Mouse (Mus musculus): ENCODE measurements around the gene Plcb1. TPM values are rescaled to one million over a fixed set of nuclear protein-coding genes. Genes with fewer than 3 reads are reported as not detected.

The Plcb1 gene
- total RNA-seq, 1 experiment = 0.89 TPM

DNA sequence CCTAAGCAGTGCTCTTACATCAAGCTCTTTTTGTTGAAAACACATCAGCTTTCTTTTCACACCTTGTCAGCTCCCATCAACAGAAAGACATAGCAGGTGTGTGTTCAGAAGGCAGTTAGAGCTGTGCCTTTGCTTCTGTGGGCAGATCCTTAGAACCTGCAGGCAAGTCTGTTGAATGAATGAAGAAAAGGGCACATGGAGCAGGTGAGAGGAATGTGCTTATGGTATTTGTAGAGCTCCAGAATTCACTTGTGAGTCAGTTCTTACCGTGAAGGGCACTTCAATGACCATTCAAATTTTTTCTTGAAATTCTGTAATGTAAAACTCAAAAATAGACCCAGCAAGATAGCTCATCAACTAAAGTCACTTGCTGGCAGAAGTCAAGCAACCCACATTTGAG is 423.0 kb downstream of the Plcb1 start:
- Histone ChIP-seq H3K4me3 (ENCODE audit: insufficient read depth in 1 of 2, low read depth in 1 of 2, low read length in 2 of 2, poor library complexity in 1 of 2, severe bottlenecking in 1 of 2) (no peak overlapping the region), H3K36me3 (ENCODE audit: control insufficient read depth, insufficient read depth, low read length, poor library complexity, severe bottlenecking) (no peaks in the 10 kb centered on the region), H3K9ac (ENCODE audit: insufficient read depth, low read depth, low read length, poor library complexity, severe bottlenecking) (no peak overlapping the region), H3K4me1 (ENCODE audit: control insufficient read depth in 2 of 2, insufficient read depth in 2 of 2, low read length in 2 of 2, poor library complexity in 1 of 2) (no peaks in the 10 kb centered on the region), H3K27ac (ENCODE audit: insufficient read depth, low read depth, low read length, poor library complexity, severe bottlenecking) (no peak overlapping the region), H3K9me3 (ENCODE audit: control insufficient read depth, insufficient read depth, low read depth, low read length) (no peaks in the 10 kb centered on the region)
- TF ChIP-seq HCFC1 (IDR thresholded peaks at IDR 0.05; ENCODE audit: borderline replicate concordance, insufficient read depth, low read length) (no peak), ZC3H11A (IDR thresholded peaks at IDR 0.05; ENCODE audit: borderline replicate concordance, low read depth, low read length) (no peak), ZNF384 (IDR thresholded peaks at IDR 0.05; ENCODE audit: low read depth, low read length) (no peak), CHD2 (IDR thresholded peaks at IDR 0.05; ENCODE audit: low read depth, low read length) (no peak), MAFK (IDR thresholded peaks at IDR 0.05; ENCODE audit: insufficient read depth, low read depth, low read length) (no peak)
- in situ Hi-C loops (cut with MboI; ENCODE audit: low sequenced_read_pairs in 2 of 2, unreplicated experiment in 2 of 2) = no loop called here
- DNase-seq (ENCODE audit: low read depth, low spot score) = no peak

DNA sequence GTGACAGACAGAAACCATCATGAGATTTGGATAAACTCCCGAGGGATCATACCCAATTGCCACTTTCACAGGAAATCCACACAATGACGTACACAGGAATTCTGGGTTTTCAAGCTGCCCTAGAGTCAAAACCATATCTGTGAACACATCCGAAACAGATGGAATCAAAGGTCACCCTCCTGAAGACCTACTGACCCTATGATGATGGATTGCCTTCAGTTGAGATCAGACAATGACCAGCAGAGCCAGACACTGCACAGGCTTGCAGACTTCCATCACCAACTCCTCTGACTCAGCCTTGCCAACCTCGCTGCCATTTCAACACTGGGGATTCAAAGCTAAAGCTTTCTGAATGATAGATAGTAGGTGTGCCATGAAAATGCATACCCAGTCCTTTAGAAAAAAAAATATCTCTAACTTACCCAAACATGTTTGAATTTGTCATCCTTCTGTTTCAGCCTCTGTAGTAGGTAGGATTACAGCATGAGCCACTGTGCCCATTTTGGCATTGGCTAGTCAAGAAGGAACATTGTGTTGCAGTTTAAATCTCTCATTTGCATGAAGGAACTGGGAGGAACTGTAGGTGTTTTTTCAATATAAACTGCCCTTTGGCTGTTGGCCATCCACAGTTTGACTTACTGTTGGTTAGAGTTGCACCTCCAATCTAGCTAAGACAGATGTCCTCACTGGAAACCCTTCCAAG is 429.0 kb downstream of the Plcb1 start:
- in situ Hi-C loops (cut with MboI; ENCODE audit: low sequenced_read_pairs in 2 of 2, unreplicated experiment in 2 of 2) = no loop called here
- no peak overlapping the region for H3K9ac ChIP-seq (ENCODE audit: insufficient read depth, low read depth, low read length, poor library complexity, severe bottlenecking)

DNA sequence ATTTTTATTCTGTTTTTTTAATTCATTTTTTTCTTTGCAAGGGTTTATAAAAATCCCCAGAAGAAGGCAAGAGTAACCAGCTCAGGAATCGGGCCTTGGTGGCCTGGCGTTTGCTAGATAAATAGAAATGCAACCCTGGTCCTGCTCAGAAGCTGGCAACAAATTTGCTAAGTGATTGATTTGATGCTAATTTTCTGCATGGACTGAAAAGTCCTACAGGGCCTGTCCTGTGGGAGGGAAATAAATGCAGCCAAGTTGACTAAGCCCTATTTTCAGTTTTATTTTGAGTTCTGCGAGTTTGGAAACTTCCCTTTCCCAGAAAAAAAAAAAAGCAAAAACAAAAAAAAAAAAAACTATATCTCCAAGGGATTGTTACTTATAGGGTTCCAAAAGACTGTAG is 433.5 kb downstream of the Plcb1 start:
- no peak overlapping the region for H3K27ac ChIP-seq (ENCODE audit: insufficient read depth, low read depth, low read length, poor library complexity, severe bottlenecking)
- H3K36me3 ChIP-seq (ENCODE audit: control insufficient read depth, insufficient read depth, low read length, poor library complexity, severe bottlenecking) = no peaks in the 10 kb centered on the region
- in situ Hi-C loops (cut with MboI; ENCODE audit: low sequenced_read_pairs in 2 of 2, unreplicated experiment in 2 of 2) = no loop called here
- H3K4me3 ChIP-seq (ENCODE audit: insufficient read depth in 1 of 2, low read depth in 1 of 2, low read length in 2 of 2, poor library complexity in 1 of 2, severe bottlenecking in 1 of 2) = no peak overlapping the region
- no peaks in the 10 kb centered on the region for H3K4me1 ChIP-seq (ENCODE audit: control insufficient read depth in 2 of 2, insufficient read depth in 2 of 2, low read length in 2 of 2, poor library complexity in 1 of 2)
- TF ChIP-seq ZC3H11A (IDR thresholded peaks at IDR 0.05; ENCODE audit: borderline replicate concordance, low read depth, low read length) (no peak), CHD2 (IDR thresholded peaks at IDR 0.05; ENCODE audit: low read depth, low read length) (no peak), MAFK (IDR thresholded peaks at IDR 0.05; ENCODE audit: insufficient read depth, low read depth, low read length) (no peak), HCFC1 (IDR thresholded peaks at IDR 0.05; ENCODE audit: borderline replicate concordance, insufficient read depth, low read length) (no peak), ZNF384 (IDR thresholded peaks at IDR 0.05; ENCODE audit: low read depth, low read length) (no peak)
- no peak overlapping the region for H3K9ac ChIP-seq (ENCODE audit: insufficient read depth, low read depth, low read length, poor library complexity, severe bottlenecking)
- no peaks in the 10 kb centered on the region for H3K9me3 ChIP-seq (ENCODE audit: control insufficient read depth, insufficient read depth, low read depth, low read length)
- no peak for DNase-seq (ENCODE audit: low read depth, low spot score)

More for the DNA sequence above, 429.0 kb downstream of the Plcb1 start:
- Histone ChIP-seq H3K36me3 (ENCODE audit: control insufficient read depth, insufficient read depth, low read length, poor library complexity, severe bottlenecking) (no peaks in the 10 kb centered on the region), H3K4me1 (ENCODE audit: control insufficient read depth in 2 of 2, insufficient read depth in 2 of 2, low read length in 2 of 2, poor library complexity in 1 of 2) (no peaks in the 10 kb centered on the region), H3K27ac (ENCODE audit: insufficient read depth, low read depth, low read length, poor library complexity, severe bottlenecking) (no peak overlapping the region), H3K4me3 (ENCODE audit: insufficient read depth in 1 of 2, low read depth in 1 of 2, low read length in 2 of 2, poor library complexity in 1 of 2, severe bottlenecking in 1 of 2) (no peak overlapping the region), H3K9me3 (ENCODE audit: control insufficient read depth, insufficient read depth, low read depth, low read length) (no peaks in the 10 kb centered on the region)
- no peak for TF ChIP-seq MAFK (IDR thresholded peaks at IDR 0.05; ENCODE audit: insufficient read depth, low read depth, low read length)
- TF ChIP-seq CHD2 (IDR thresholded peaks at IDR 0.05; ENCODE audit: low read depth, low read length) = no peak
- TF ChIP-seq ZC3H11A (IDR thresholded peaks at IDR 0.05; ENCODE audit: borderline replicate concordance, low read depth, low read length) = no peak
- TF ChIP-seq HCFC1 (IDR thresholded peaks at IDR 0.05; ENCODE audit: borderline replicate concordance, insufficient read depth, low read length) = no peak
- no peak for DNase-seq (ENCODE audit: low read depth, low spot score)

DNA sequence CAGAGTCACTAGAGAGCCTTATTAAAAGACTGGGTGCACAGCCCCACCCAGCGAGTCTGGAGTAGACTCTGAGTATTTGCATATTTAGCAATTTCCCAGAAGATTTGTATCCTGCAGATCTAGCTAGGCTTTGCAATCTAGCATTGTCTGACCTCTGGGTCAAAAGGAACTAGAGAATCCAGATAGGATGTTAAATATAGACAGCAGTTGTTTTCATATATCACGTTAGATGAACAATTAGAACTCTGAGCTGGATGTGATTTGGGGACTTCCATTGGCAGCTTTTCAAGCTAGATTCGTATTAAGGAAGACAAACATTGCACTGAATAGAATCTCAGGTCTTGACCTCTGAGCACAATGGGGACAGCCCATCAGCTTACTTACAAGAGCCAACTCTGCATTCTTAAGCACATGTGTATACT is 439.7 kb downstream of the Plcb1 start:
- Histone ChIP-seq H3K4me1 (ENCODE audit: control insufficient read depth in 2 of 2, insufficient read depth in 2 of 2, low read length in 2 of 2, poor library complexity in 1 of 2) (no peaks in the 10 kb centered on the region), H3K27ac (ENCODE audit: insufficient read depth, low read depth, low read length, poor library complexity, severe bottlenecking) (no peak overlapping the region), H3K4me3 (ENCODE audit: insufficient read depth in 1 of 2, low read depth in 1 of 2, low read length in 2 of 2, poor library complexity in 1 of 2, severe bottlenecking in 1 of 2) (no peak overlapping the region), H3K9ac (ENCODE audit: insufficient read depth, low read depth, low read length, poor library complexity, severe bottlenecking) (no peak overlapping the region), H3K36me3 (ENCODE audit: control insufficient read depth, insufficient read depth, low read length, poor library complexity, severe bottlenecking) (no peaks in the 10 kb centered on the region), H3K9me3 (ENCODE audit: control insufficient read depth, insufficient read depth, low read depth, low read length) (no peaks in the 10 kb centered on the region)
- TF ChIP-seq ZC3H11A (IDR thresholded peaks at IDR 0.05; ENCODE audit: borderline replicate concordance, low read depth, low read length) = no peak
- no peak for TF ChIP-seq ZNF384 (IDR thresholded peaks at IDR 0.05; ENCODE audit: low read depth, low read length)
- TF ChIP-seq CHD2 (IDR thresholded peaks at IDR 0.05; ENCODE audit: low read depth, low read length) = no peak
- in situ Hi-C loops (cut with MboI; ENCODE audit: low sequenced_read_pairs in 2 of 2, unreplicated experiment in 2 of 2) = no loop called here
- no peak for DNase-seq (ENCODE audit: low read depth, low spot score)

DNA sequence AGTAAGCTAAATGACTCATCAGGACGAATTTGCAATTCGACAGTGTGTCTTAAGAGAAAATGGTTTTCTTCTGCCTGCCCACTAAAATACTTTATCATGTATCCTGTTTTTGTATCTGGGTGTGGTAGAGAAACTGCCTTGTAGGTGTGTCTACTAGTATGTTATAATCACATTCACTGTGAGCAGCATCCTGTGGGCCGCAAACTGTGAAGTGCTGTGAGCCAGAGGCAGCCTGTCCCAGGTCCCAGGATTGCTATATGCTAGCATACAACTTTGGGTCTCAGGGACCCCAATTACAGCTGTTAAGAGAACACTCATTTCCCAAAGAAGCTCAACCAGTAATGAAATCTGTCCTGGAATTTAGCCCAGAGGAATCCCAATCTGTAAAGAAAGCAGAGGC is 444.4 kb downstream of the Plcb1 start:
- H3K36me3 ChIP-seq (ENCODE audit: control insufficient read depth, insufficient read depth, low read length, poor library complexity, severe bottlenecking) = no peaks in the 10 kb centered on the region
- no peak overlapping the region for H3K27ac ChIP-seq (ENCODE audit: insufficient read depth, low read depth, low read length, poor library complexity, severe bottlenecking)
- no peak overlapping the region for H3K4me3 ChIP-seq (ENCODE audit: insufficient read depth in 1 of 2, low read depth in 1 of 2, low read length in 2 of 2, poor library complexity in 1 of 2, severe bottlenecking in 1 of 2)
- DNase-seq (ENCODE audit: low read depth, low spot score) = no peak
- no peaks in the 10 kb centered on the region for H3K4me1 ChIP-seq (ENCODE audit: control insufficient read depth in 2 of 2, insufficient read depth in 2 of 2, low read length in 2 of 2, poor library complexity in 1 of 2)
- no peaks in the 10 kb centered on the region for H3K9me3 ChIP-seq (ENCODE audit: control insufficient read depth, insufficient read depth, low read depth, low read length)
- no peak for TF ChIP-seq MAFK (IDR thresholded peaks at IDR 0.05; ENCODE audit: insufficient read depth, low read depth, low read length)
- no peak for TF ChIP-seq CHD2 (IDR thresholded peaks at IDR 0.05; ENCODE audit: low read depth, low read length)
- TF ChIP-seq ZC3H11A (IDR thresholded peaks at IDR 0.05; ENCODE audit: borderline replicate concordance, low read depth, low read length) = no peak
- no peak for TF ChIP-seq HCFC1 (IDR thresholded peaks at IDR 0.05; ENCODE audit: borderline replicate concordance, insufficient read depth, low read length)
- TF ChIP-seq ZNF384 (IDR thresholded peaks at IDR 0.05; ENCODE audit: low read depth, low read length) = no peak
- in situ Hi-C loops (cut with MboI; ENCODE audit: low sequenced_read_pairs in 2 of 2, unreplicated experiment in 2 of 2) = no loop called here
- H3K9ac ChIP-seq (ENCODE audit: insufficient read depth, low read depth, low read length, poor library complexity, severe bottlenecking) = no peak overlapping the region
